Mouse (Mus musculus) embryonic fibroblast, embryonic 13.5 days (primary cell): ENCODE measurements around the gene Tmem132b.

ENCODE experiments used
- CTCF ChIP-seq: IDR thresholded peaks from 2 replicates; pipeline ENCODE4 v1.5.1; 2011; ENCODE audit warnings: mild to moderate bottlenecking, control low read depth, low read length, moderate library complexity, borderline replicate concordance; ENCODE audit not compliant: insufficient read depth
- POLR2A ChIP-seq: IDR thresholded peaks from 2 replicates; pipeline ENCODE4 v1.6.1; 2011; ENCODE audit warnings: low read depth, mild to moderate bottlenecking, control low read depth, low read length, moderate library complexity

- no peak for TF ChIP-seq POLR2A
- TF ChIP-seq CTCF = no peak
Observed at GRCm38 (mm10) chr5:125829342-125829741, 297.8 kb downstream of the Tmem132b start.
